Mouse (Mus musculus) thymus, adult 2 months (tissue): ENCODE measurements around the gene Igfbp7. TPM values are rescaled to one million over a fixed set of nuclear protein-coding genes. Genes with fewer than 3 reads are reported as not detected.

ENCODE experiments used
- DNase-seq: peaks from one replicate; pipeline ENCODE4 v3.0.0; 2021
- H3K27ac ChIP-seq: fragments of 200-500 bp; 2 replicates; pipeline ENCODE4 v1.5.1; 2012; ENCODE audit warnings: low read length, control low read depth; ENCODE audit not compliant: control insufficient read depth, insufficient read depth
- H3K27me3 ChIP-seq: fragments of 200-500 bp; 2 replicates; pipeline ENCODE4 v1.6.1; 2012; ENCODE audit warnings: mild to moderate bottlenecking, low read length, moderate library complexity, mixed read lengths; ENCODE audit not compliant: control insufficient read depth, insufficient read depth
- H3K36me3 ChIP-seq: fragments of 200-500 bp; 2 replicates; pipeline ENCODE4 v1.6.1; 2012; ENCODE audit warnings: mild to moderate bottlenecking, low read length, moderate library complexity; ENCODE audit not compliant: control insufficient read depth, insufficient read depth
- H3K4me1 ChIP-seq: fragments of 200-500 bp; replicated peaks from 2 replicates; pipeline ENCODE4 v1.6.1; 2012; ENCODE audit warnings: low read length; ENCODE audit not compliant: control insufficient read depth, insufficient read depth
- H3K4me3 ChIP-seq: fragments of 200-500 bp; 2 replicates; pipeline ENCODE4 v1.5.1; 2012; ENCODE audit warnings: mild to moderate bottlenecking, low read length, control low read depth, moderate library complexity; ENCODE audit not compliant: control insufficient read depth, insufficient read depth
- CTCF ChIP-seq: fragments of 200-500 bp; IDR thresholded peaks from 2 replicates; pipeline ENCODE4 v1.5.1; 2012; ENCODE audit warnings: mild to moderate bottlenecking, control low read depth, low read length, moderate library complexity, borderline replicate concordance; ENCODE audit not compliant: control insufficient read depth, poor library complexity, insufficient read depth; ENCODE audit errors: extremely low read depth
- POLR2A ChIP-seq: fragments of 200-500 bp; IDR thresholded peaks from 2 replicates; pipeline ENCODE4 v1.6.1; 2012; ENCODE audit warnings: mild to moderate bottlenecking, low read length, control low read depth, moderate library complexity; ENCODE audit not compliant: control insufficient read depth, poor library complexity, insufficient read depth; ENCODE audit errors: extremely low read depth
- whole genome bisulfite sequencing: fragments of 180-500 bp; shearing (Covaris S2); methylation state at CpG from one replicate; pipeline ENCODE4 v1.1.7; 2018; 5-methylcytosine and 5-hydroxymethylcytosine counted together
- polyA plus RNA-seq: library from polyadenylated mRNA; depleted of rRNA; stranded (reverse); fragments of >200 nt; gene quantifications from 2 replicates; pipeline ENCODE4 v1.2.3, GENCODE M21; 2012

Igfbp7 gene
- polyA plus RNA-seq, 1 experiment, result 370 TPM

DNA sequence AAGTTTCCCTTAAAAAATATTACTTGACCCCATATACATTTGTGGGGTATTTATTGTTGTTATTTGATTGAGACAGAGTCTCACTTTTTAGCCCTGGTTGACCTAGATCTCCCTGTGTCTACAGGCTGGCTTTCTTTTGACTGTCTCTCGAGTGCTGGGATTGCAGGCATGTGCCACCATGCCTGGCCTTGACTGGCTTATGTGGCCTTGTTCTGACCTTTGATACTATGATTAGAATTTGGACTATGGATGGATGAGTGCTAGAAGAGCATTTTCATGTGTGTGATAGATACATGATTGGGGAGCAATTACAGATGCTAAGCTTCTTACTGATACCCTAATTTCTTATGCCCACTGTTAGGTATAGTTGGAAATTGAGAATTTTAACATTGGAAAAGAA lies 82.9 kb downstream of the Igfbp7 start:
- DNase-seq, result no peak
- TF ChIP-seq POLR2A, result no peak
- no peak for TF ChIP-seq CTCF
- Histone ChIP-seq H3K4me3 (no peak overlapping the region), H3K4me1 (no peaks in the 10 kb centered on the region), H3K36me3 (peaks cover 92% of the 10 kb centered on the region), H3K27me3 (no peaks in the 10 kb centered on the region), H3K27ac (no peak overlapping the region)
- WGBS, result 93% methylated on average over 1 of the region's 1 CpGs

DNA sequence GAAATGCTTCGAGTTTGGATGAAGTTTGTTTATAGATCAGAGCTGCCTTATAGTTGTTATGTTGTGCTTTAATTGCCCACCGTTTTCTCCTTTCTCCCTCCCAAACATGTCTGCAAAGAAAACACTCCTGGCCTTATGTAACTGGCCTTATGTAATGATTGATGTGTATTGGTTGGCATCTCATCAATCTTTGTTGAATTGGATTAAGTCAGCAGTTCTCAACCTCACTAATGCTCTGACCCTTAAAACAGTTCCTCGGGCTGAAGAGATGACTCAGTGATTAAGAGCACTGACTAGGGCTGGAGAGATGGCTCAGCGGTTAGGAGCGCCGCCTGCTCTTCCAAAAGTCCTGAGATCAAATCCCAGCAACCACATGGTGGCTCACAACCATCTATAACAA lies 92.9 kb downstream of the Igfbp7 start:
- Histone ChIP-seq H3K27ac (no peak overlapping the region), H3K27me3 (no peaks in the 10 kb centered on the region), H3K4me1 (peaks cover 3% of the 10 kb centered on the region), H3K4me3 (no peak overlapping the region), H3K36me3 (peaks cover 25% of the 10 kb centered on the region)
- WGBS, result 94% methylated on average over 6 of the region's 6 CpGs
- TF ChIP-seq POLR2A (no peak), CTCF (no peak)
- no peak for DNase-seq

DNA sequence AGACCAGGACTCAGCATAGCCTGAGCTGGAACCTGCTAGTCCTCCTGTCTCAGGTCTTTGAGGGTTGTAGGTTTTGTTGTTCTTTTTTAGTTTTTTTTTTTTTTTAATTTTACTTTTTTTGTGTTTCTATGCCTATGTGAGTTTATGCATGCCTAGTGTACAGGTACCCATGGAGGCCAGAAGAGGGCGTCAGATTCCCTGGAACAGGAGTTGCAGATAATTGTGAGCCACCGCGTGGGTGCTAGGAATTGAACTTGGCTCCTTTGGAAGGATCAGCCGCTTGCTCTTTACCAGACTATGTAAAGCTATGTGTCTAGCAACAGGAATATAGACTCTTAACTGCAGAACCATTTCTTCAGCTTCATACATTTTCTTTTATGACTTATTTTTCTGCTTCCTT lies 93.6 kb downstream of the Igfbp7 start:
- H3K27me3 ChIP-seq, result no peaks in the 10 kb centered on the region
- no peak for TF ChIP-seq POLR2A
- TF ChIP-seq CTCF, result no peak
- H3K4me3 ChIP-seq, result no peak overlapping the region
- H3K27ac ChIP-seq, result no peak overlapping the region
- 95% methylated on average over 4 of the region's 4 CpGs for WGBS
- peaks cover 21% of the 10 kb centered on the region for H3K36me3 ChIP-seq
- DNase-seq, result no peak
- peaks cover 4% of the 10 kb centered on the region for H3K4me1 ChIP-seq

DNA sequence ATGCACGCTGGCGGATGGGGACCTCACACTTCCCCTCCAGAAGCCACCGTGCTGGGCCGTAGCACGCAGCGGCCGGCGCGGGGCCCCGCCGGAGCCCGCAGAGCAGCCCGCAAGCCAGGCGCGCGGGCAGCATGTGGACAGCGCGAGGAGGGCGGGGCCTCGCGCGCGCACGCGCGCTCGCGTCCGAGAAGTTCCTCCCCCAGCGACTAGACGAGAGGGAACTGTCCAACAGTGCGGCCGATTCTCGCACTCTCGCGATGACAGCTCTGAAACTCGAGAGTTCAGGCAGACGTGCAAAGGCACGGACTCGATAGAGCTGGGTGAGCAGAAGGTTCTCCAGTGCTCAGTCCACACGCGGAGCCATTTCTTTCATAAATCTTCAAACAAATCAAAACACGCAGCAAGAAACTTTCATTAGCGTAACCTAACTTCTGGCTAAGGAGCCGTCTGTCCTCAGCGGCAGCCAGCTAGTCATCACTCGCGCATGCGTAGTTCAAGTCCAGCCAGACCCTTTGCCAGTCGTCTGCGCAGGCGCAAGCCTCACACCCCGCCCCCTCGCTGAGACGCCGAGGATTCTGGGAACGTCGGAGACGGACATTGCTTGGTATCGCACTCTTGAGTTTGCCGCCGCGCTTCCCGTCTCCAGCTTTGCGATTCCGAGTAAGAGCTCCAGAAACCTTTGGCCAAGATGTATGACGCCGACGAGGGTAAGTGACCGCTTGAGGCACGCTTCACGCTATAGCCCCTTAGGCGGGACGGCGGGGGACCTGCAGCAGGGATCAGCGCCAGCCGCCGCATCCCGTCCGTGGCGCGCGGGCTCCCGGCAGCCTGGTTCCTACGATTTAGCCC lies 97.7 kb downstream of the Igfbp7 start, which contains the start of the genes Noa1 and Polr2b:
Noa1 (minus strand) TSS at position 161 of the 849 bp plus-strand sequence.
Polr2b (plus strand) TSS at position 224 of the 849 bp plus-strand sequence.
- peak within 1 kb of the TSS; percentile 78 for H3K27ac ChIP-seq

DNA sequence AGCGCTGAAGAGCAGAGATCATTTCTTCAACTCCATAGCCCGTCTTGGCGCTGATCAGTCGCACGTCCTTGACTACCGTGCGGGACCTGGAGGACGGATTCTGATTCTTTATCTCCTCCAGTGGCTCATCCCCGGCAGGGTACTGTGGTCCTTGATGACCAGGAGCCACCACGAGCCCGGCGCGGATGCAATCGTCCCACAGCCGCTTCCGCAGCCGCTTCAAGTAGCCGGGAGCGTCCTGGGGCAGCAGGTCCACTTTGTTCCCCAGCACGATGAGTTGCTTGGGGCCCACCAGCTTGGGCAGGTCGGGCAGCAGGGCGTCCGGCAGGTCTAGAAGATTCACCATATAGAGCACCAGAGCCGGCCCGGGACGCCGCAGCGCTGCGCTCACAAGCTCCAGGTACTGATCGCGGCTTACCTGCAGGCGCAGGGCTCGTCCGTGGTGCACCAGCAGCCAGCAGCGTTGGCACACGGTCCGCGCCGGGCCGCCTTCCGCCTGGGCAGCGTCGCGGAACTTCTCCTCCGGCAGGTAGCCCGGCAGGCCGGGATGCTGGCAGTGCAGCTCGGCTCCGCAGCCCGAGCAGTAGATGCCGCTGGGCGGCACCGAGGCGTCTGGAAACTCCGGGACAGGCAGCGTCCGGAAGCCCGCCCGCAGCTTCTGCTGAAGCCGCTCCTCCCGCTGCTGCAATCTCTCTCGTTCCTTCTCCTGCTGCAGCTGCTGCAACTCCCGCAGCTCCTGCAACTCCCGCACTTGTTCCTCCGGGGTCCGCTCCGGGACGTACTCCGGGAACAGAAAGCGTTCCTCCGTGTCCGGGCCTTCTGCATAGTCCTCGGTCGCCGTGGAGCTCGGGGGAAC lies 98.6 kb downstream of the Igfbp7 start:
- Histone ChIP-seq H3K4me3 (peak overlapping the region; percentile 76), H3K27ac (no peak overlapping the region), H3K27me3 (no peaks in the 10 kb centered on the region), H3K4me1 (peaks cover 15% of the 10 kb centered on the region), H3K36me3 (peaks cover 11% of the 10 kb centered on the region; the same call in 1 of the 2 replicates)
- DNase-seq, result no peak
- under 1% methylated on average over 76 of the region's 76 CpGs for WGBS
- no peak for TF ChIP-seq POLR2A

More for the DNA sequence above, 97.7 kb downstream of the Igfbp7 start, which contains the start of the genes Noa1 and Polr2b:
- Histone ChIP-seq H3K36me3 (peaks cover 17% of the 10 kb centered on the region), H3K27me3 (no peaks in the 10 kb centered on the region), H3K4me3 (peak within 1 kb of the TSS; percentile 76), H3K4me1 (peaks cover 15% of the 10 kb centered on the region)
- WGBS, result under 1% methylated on average over 85 of the region's 85 CpGs
- peak; percentile 98 for DNase-seq
- TF ChIP-seq POLR2A (peak; percentile 69), CTCF (peak; percentile 22; the same call in 1 of the 2 replicates)

DNA sequence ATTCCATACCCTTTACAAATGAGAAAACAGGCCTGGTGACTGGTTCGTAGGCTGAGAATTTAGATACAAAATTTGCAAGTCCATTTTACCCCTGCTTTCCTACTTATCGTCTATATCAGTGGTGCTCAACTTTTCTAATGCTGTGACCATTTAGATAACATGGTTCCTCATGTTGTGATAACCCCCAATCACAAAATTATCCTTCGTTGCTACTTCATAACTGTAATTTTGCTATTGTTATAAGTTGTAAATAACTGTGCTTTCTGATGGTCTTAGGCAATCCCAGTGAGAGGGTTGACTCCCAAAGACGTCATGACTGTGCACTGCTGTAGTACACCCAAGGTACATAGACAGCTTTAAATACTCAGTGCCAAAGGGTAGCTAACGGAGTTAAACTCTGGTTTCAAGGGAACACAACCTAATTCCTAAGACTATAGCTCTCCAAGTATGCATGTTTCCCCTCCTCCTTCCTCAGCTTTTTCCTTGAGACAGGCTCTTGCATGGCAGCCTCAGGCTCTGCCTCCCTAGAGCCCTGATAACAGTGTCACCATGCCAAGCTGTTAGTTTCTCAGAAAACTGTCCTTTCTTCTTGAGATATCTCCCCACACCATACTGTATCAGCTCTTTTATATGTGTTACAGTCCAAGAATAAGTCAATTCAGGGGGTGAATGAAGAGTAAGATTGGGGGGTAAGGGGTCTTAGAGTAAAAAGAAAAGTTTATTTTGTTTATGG lies 99.9 kb downstream of the Igfbp7 start:
- DNase-seq, result no peak
- H3K36me3 ChIP-seq, result peaks cover 10% of the 10 kb centered on the region; the same call in 1 of the 2 replicates
- H3K4me3 ChIP-seq, result no peak overlapping the region
- H3K27me3 ChIP-seq, result no peaks in the 10 kb centered on the region
- H3K4me1 ChIP-seq, result peaks cover 15% of the 10 kb centered on the region
- TF ChIP-seq CTCF (no peak), POLR2A (no peak)
- 95% methylated on average over 5 of the region's 5 CpGs for WGBS
- no peak overlapping the region for H3K27ac ChIP-seq
